Mouse (Mus musculus) lung, embryonic 14.5 days (tissue): Measurements from ENCODE around the gene Retsat. TPM values are rescaled to one million over a fixed set of nuclear protein-coding genes. Genes with fewer than 3 reads are reported as not detected.

Source experiments
- ATAC-seq: fragments of 200-750 bp; cut with Nextera tagmentation; 2 replicates; pipeline ENCODE4 v1.8.0; 2017; ENCODE audit warnings: mild to moderate bottlenecking, moderate TSS enrichment, moderate library complexity; ENCODE audit not compliant: insufficient read depth
- DNase-seq: peaks from one replicate; pipeline ENCODE4 v3.0.0-alpha.2; 2015
- H3K27ac ChIP-seq: fragments of 300-500 bp; sonication (generic); 2 replicates; pipeline ENCODE4 v1.5.1; 2014; ENCODE audit warnings: low read depth, mild to moderate bottlenecking, moderate library complexity
- H3K27me3 ChIP-seq: fragments of 300-500 bp; sonication (generic); 2 replicates; pipeline ENCODE4 v1.6.1; 2014; ENCODE audit warnings: low read length, control low read depth; ENCODE audit not compliant: insufficient read depth
- H3K36me3 ChIP-seq: fragments of 300-500 bp; sonication (generic); 2 replicates; pipeline ENCODE4 v1.6.1; 2014; ENCODE audit warnings: control low read depth; ENCODE audit not compliant: insufficient read depth
- H3K4me1 ChIP-seq: fragments of 300-500 bp; sonication (generic); 2 replicates; pipeline ENCODE4 v1.6.1; 2014; ENCODE audit warnings: antibody characterized with exemption, control low read depth; ENCODE audit not compliant: insufficient read depth
- H3K4me2 ChIP-seq: fragments of 300-500 bp; sonication (generic); 2 replicates; pipeline ENCODE4 v1.6.1; 2014; ENCODE audit warnings: mild to moderate bottlenecking
- H3K4me3 ChIP-seq: fragments of 300-500 bp; sonication (generic); 2 replicates; pipeline ENCODE4 v1.5.1; 2014; ENCODE audit warnings: low read depth, low read length
- H3K9ac ChIP-seq: fragments of 300-500 bp; sonication (generic); 2 replicates; pipeline ENCODE4 v1.6.1; 2014
- H3K9me3 ChIP-seq: fragments of 300-500 bp; sonication (generic); 2 replicates; pipeline ENCODE4 v1.6.1; 2016; ENCODE audit warnings: low read depth, low read length, control low read depth
- CTCF ChIP-seq: IDR thresholded peaks from 2 replicates; pipeline ENCODE4 v1.5.1; 2016; ENCODE audit warnings: antibody characterized with exemption, low read depth
- WGBS: fragments of 180-500 bp; shearing (Covaris S2); extraction: QIAGEN DNeasy Blood & Tissue Kit; methylation state at CpG from one replicate; pipeline ENCODE4 v1.1.7; 2014; 5-methylcytosine and 5-hydroxymethylcytosine counted together
- polyA plus RNA-seq: library from polyadenylated mRNA; unstranded; fragments of >200 nt; fragmentation: Nextera tagmentation; extraction: Ambion mirVana; gene quantifications from 2 replicates; pipeline ENCODE4 v1.2.1, GENCODE M21; 2014

Retsat gene
- polyA plus RNA-seq, 1 experiment from 2014 or later: 18.4 TPM

DNA sequence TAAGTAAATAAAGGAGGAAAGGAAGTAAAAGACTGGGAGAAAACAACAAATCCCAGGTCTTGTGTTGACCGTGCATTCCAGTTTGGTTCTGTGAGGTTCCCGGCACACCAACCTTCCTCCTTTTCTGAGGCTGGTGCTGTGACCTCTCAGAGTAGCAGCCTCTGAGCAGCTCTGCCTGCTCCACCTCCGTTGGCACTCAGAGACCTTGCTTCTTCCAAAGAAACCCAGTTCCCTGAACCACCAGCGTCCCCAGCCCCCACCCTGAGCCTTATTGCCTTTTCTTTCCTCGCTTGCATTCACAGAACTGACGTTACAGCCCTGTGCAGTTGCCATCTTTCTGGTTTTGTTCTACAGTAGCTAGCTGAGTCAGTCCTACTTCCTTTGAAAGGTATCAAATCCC is 1.9 kb downstream of the Retsat start:
- Histone ChIP-seq H3K4me2 (no peak overlapping the region), H3K27ac (no peak overlapping the region), H3K4me3 (no peak overlapping the region), H3K4me1 (0 out of 2 replicates have a peak, but pooled peaks cover 10% of the 10 kb centered on the region), H3K27me3 (no peaks in the 10 kb centered on the region), H3K36me3 (peaks cover 10% of the 10 kb centered on the region; the same call in 1 of the 2 replicates), H3K9ac (no peak overlapping the region), H3K9me3 (no peaks in the 10 kb centered on the region)
- WGBS: 80% methylated on average over 6 of the region's 6 CpGs
- no peak for TF ChIP-seq CTCF
- ATAC-seq (no peak), DNase-seq (no peak)

DNA sequence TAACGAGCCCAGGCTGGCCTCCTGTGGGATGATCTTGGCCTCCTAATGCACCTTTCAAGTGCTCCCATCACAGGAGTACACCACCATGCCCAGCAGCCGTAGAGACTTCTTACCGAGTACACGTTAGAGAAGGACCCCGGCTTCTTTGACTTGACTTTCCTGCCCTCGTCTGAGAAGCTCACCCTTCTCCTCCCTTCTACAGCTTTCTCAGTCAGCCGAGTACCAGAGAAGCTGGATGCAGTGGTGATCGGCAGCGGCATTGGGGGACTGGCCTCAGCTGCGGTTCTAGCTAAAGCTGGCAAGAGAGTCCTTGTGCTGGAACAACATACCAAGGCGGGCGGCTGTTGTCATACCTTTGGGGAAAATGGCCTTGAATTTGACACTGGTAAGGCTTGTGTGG is 2.5 kb downstream of the Retsat start:
- ATAC-seq (no peak), DNase-seq (no peak)
- Histone ChIP-seq H3K9ac (no peak overlapping the region), H3K4me1 (0 out of 2 replicates have a peak, but pooled peaks cover 10% of the 10 kb centered on the region), H3K9me3 (no peaks in the 10 kb centered on the region), H3K4me3 (no peak overlapping the region), H3K27me3 (no peaks in the 10 kb centered on the region), H3K27ac (no peak overlapping the region), H3K4me2 (no peak overlapping the region), H3K36me3 (peaks cover 13% of the 10 kb centered on the region; the same call in 1 of the 2 replicates)
- no peak for TF ChIP-seq CTCF
- WGBS: 76% methylated on average over 12 of the region's 12 CpGs

DNA sequence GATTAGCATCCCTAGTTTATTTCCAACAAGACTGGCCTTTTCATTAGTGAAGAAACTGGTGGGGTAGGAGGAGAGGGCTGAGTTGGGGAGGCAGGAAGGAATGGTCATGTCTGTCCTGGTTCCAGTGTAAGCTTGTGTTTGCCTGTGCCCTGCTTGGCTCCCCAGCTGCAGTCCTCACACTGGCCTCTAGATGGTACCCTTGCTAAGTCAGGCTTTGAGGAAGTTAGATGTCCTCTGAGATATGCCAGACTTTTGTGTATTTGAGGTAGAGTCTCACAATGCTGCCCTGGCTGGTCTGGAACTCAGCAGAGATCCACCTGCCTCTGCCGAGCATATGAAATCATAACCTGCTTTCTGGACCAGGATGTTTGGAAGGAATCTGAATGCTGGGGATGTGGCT is 3.5 kb downstream of the Retsat start:
- Histone ChIP-seq H3K4me2 (no peak overlapping the region), H3K9me3 (no peaks in the 10 kb centered on the region), H3K27me3 (no peaks in the 10 kb centered on the region), H3K4me3 (no peak overlapping the region), H3K4me1 (0 out of 2 replicates have a peak, but pooled peaks cover 10% of the 10 kb centered on the region), H3K27ac (no peak overlapping the region), H3K9ac (no peak overlapping the region), H3K36me3 (peaks cover 23% of the 10 kb centered on the region)
- TF ChIP-seq CTCF: peak; percentile 91
- DNase-seq (peak; percentile 89), ATAC-seq (no peak)
- WGBS: 35% methylated on average over 1 of the region's 1 CpGs

- no peak for DNase-seq
- no peaks in the 10 kb centered on the region for H3K9me3 ChIP-seq
- no peak for TF ChIP-seq CTCF
- H3K4me3 ChIP-seq: no peak overlapping the region
- WGBS: 77% methylated on average over 2 of the region's 2 CpGs
- H3K4me2 ChIP-seq: no peak overlapping the region
- H3K27me3 ChIP-seq: no peaks in the 10 kb centered on the region
- H3K27ac ChIP-seq: no peak overlapping the region
- ATAC-seq: no peak
- H3K4me1 ChIP-seq: 0 out of 2 replicates have a peak, but pooled peaks cover 5% of the 10 kb centered on the region
- H3K9ac ChIP-seq: no peak overlapping the region
- H3K36me3 ChIP-seq: peaks cover 41% of the 10 kb centered on the region
Observed at GRCm38 (mm10) chr6:72604066-72604465, 5.8 kb downstream of the Retsat start.

DNA sequence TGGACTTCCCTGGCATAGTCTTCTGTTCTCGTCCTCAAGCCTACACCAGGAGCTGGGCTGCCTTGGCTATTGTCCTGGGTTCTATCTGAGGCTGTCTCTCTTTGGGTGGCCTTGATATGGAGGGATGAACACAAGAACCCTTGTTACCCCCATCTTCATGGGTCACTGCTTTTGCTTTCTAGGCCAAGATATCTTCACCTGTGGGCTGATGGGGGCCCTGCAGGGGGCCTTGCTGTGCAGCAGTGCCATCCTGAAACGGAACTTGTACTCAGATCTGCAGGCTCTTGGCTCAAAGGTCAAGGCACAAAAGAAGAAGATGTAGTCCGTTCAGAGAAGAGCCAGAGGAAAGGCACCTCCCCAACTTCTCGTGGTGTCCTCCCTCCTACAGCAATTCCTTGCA is 8.8 kb downstream of the Retsat start:
- no peak overlapping the region for H3K9ac ChIP-seq
- no peak overlapping the region for H3K27ac ChIP-seq
- DNase-seq (no peak), ATAC-seq (no peak)
- H3K36me3 ChIP-seq: peaks cover 69% of the 10 kb centered on the region
- WGBS: 82% methylated on average over 4 of the region's 4 CpGs
- H3K27me3 ChIP-seq: no peaks in the 10 kb centered on the region
- no peak overlapping the region for H3K4me3 ChIP-seq
- H3K4me1 ChIP-seq: no peaks in the 10 kb centered on the region
- TF ChIP-seq CTCF: no peak
- no peak overlapping the region for H3K4me2 ChIP-seq
- no peaks in the 10 kb centered on the region for H3K9me3 ChIP-seq

DNA sequence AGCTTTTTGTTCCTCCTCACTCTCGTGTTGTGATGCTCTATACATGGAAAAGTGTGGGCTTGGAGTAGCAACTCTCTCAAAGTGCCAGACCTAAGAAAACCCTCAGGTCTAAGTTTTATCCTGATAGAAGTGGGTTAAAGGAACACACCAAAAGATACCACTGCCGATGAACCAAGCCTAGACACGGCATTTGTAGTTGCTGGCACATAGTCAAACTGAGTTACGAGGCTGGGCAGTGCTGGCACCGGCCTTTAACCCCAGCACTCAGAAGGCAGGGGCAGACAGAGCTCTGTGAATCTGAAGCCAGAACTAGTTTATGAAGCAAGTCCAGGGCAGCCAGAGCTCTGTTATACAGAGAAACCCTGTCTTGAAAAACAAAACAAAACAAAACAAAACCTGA is 9.4 kb downstream of the Retsat start:
- WGBS: 78% methylated on average over 5 of the region's 5 CpGs
- Histone ChIP-seq H3K9me3 (no peaks in the 10 kb centered on the region), H3K27ac (no peak overlapping the region), H3K4me2 (no peak overlapping the region), H3K36me3 (peaks cover 72% of the 10 kb centered on the region), H3K27me3 (no peaks in the 10 kb centered on the region), H3K9ac (no peak overlapping the region), H3K4me1 (no peaks in the 10 kb centered on the region), H3K4me3 (no peak overlapping the region)
- TF ChIP-seq CTCF: no peak
- DNase-seq: no peak
- ATAC-seq: no peak

DNA sequence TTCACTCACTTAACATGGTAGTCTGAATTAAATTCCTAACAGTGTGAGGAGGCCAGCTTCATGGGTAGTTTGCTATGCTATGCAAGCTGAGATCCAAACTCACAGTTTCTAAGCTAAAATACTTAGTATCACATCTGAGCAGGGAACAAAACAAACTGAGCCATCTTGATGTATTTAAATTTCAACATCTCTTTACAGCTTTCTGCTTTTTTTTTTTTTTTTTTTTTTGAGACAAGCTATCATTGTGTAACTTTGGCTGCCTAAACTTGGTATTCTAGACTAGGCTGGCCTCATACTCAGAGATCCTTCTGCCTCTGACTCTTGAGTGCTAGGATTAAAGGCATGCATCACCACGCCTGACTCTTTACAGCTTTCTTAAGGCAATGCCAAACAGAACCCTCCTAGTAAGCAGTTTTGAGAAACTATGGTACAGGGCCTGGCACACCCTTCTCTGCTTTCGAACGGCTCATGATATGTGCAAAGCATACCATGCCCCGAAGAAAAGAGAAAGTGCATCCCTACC is 10.4 kb downstream of the Retsat start:
- Histone ChIP-seq H3K9ac (no peak overlapping the region), H3K27ac (no peak overlapping the region), H3K4me3 (no peak overlapping the region), H3K27me3 (no peaks in the 10 kb centered on the region), H3K4me1 (no peaks in the 10 kb centered on the region), H3K4me2 (no peak overlapping the region), H3K36me3 (peaks cover 80% of the 10 kb centered on the region), H3K9me3 (no peaks in the 10 kb centered on the region)
- WGBS: 93% methylated on average over 4 of the region's 4 CpGs
- no peak for TF ChIP-seq CTCF
- ATAC-seq (no peak), DNase-seq (no peak)
